Mouse (Mus musculus) heart, adult 2 months (tissue): ENCODE measurements around the gene Dalrd3. TPM values are rescaled to one million over a fixed set of nuclear protein-coding genes. Genes with fewer than 3 reads are reported as not detected.

Experiments used
- DNase-seq, 2 experiments: peaks; one replicate each; pipeline ENCODE4 v3.0.0; 2021
- H3K27ac ChIP-seq: fragments of 200-600 bp; 2 replicates; pipeline ENCODE4 v1.8.1; 2022
- H3K27me3 ChIP-seq: fragments of 200-500 bp; 2 replicates; pipeline ENCODE4 v1.6.1; 2012; ENCODE audit warnings: mild to moderate bottlenecking, low read length, inconsistent platforms, mixed read lengths; ENCODE audit not compliant: control insufficient read depth, insufficient read depth
- H3K36me3 ChIP-seq: fragments of 200-500 bp; 2 replicates; pipeline ENCODE4 v1.6.1; 2012; ENCODE audit warnings: low read length, inconsistent platforms; ENCODE audit not compliant: control insufficient read depth, insufficient read depth
- H3K4me1 ChIP-seq: fragments of 200-500 bp; 2 replicates; pipeline ENCODE4 v1.6.1; 2011; ENCODE audit warnings: low read length; ENCODE audit not compliant: control insufficient read depth, insufficient read depth
- H3K4me3 ChIP-seq: fragments of 200-600 bp; 2 replicates; pipeline ENCODE4 v1.8.1; 2022
- H3K79me2 ChIP-seq: fragments of 200-500 bp; replicated peaks from 2 replicates; pipeline ENCODE4 v1.6.1; 2012; ENCODE audit warnings: mild to moderate bottlenecking, inconsistent platforms, low read length, moderate library complexity, mixed read lengths; ENCODE audit not compliant: control insufficient read depth, insufficient read depth
- H3K9ac ChIP-seq: fragments of 200-500 bp; 2 replicates; pipeline ENCODE4 v1.6.1; 2012; ENCODE audit warnings: low read depth, mild to moderate bottlenecking, control low read depth, inconsistent platforms, low read length, mixed read lengths
- CTCF ChIP-seq: fragments of 200-600 bp; IDR thresholded peaks from 2 replicates; pipeline ENCODE4 v1.8.1; 2022; ENCODE audit warnings: antibody characterized with exemption, mild to moderate bottlenecking, moderate library complexity
- EP300 ChIP-seq: fragments of 200-500 bp; IDR thresholded peaks from 2 replicates; pipeline ENCODE4 v1.6.1; 2011; ENCODE audit warnings: low read depth, low read length, control low read depth; ENCODE audit not compliant: insufficient read depth
- POLR2A ChIP-seq: fragments of 200-500 bp; IDR thresholded peaks from 2 replicates; pipeline ENCODE4 v1.6.1; 2011; ENCODE audit warnings: mild to moderate bottlenecking, low read depth, low read length, control low read depth; ENCODE audit not compliant: insufficient read depth
- WGBS: fragments of 180-500 bp; shearing (Covaris S2); methylation state at CpG from one replicate; pipeline ENCODE4 v1.1.7; 2018; 5-methylcytosine and 5-hydroxymethylcytosine counted together
- intact Hi-C: fragments of 180-260 bp; cut with DNase I; formaldehyde crosslinking; loops from one replicate; pipeline ENCODE4 v1.15.1; 2025
- polyA plus RNA-seq: library from polyadenylated mRNA; depleted of rRNA; stranded (reverse); fragments of >200 nt; gene quantifications from 2 replicates; pipeline ENCODE4 v1.2.3, GENCODE M21; 2012
- total RNA-seq, 2 experiments: library from RNA; stranded (reverse); gene quantifications; 2 replicates each; pipeline ENCODE4 v1.2.3; 2021

Gene Dalrd3
- total and polyA plus RNA-seq, 3 experiments = 22.8 to 81.5 (median 25.6) TPM

GRCm38 (mm10) chr9:108540846-108541245 is 28.8 kb upstream of the Dalrd3 start:
- H3K36me3 ChIP-seq = peaks cover 8% of the 10 kb centered on the region

DNA sequence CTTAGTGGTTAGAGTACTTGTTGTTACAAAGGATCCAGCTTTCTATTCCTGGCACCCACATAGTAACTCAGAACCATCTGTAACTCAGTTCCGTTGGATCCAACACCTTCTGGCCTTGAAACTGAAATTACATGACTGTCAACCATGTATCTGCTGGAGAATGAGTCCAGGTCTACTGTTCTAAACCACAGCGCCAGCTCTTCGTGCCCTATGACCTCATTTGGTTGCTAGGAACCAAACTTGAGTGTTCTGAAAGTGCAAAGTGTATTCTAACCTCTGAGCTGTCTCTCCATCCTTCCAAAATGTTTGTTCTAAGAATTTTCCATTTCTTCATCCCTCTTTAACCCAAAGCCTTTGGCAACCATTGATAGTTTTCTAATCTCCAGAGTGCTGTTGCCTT is 23.7 kb upstream of the Dalrd3 start:
- WGBS = 90% methylated on average over 3 of the region's 3 CpGs
- intact Hi-C loops = no loop called here

More at GRCm38 (mm10) chr9:108540846-108541245, 28.8 kb upstream of the Dalrd3 start:
- H3K27ac ChIP-seq = no peak overlapping the region
- TF ChIP-seq CTCF (no peak), EP300 (no peak), POLR2A (no peak)
- H3K27me3 ChIP-seq = no peaks in the 10 kb centered on the region
- no peaks in the 10 kb centered on the region for H3K4me1 ChIP-seq
- intact Hi-C loops = no loop called here
- H3K79me2 ChIP-seq = no peaks in the 10 kb centered on the region
- H3K9ac ChIP-seq = no peak overlapping the region
- no peak overlapping the region for H3K4me3 ChIP-seq
- no peak for DNase-seq

DNA sequence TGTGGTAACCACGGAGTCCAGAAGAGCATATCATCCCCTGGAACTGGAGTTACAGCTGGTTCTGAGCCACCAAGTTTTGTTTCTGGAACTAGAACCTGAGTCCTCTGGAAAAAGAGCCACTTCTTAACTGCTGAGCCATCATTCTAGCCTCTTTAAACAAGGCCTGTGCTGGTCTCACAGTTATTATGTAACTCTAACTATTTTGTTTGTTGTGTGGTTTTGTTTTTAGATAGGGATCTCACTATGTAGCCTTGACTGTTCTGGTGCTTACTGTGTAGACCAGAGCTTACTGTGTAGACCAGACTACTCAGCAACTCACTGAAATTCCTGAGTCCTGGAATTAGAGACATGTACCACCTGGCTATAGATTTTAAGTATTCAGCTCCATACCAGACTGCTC is 22.8 kb upstream of the Dalrd3 start:
- Histone ChIP-seq H3K4me3 (no peak overlapping the region), H3K79me2 (no peaks in the 10 kb centered on the region), H3K27me3 (no peaks in the 10 kb centered on the region), H3K36me3 (peaks cover 11% of the 10 kb centered on the region), H3K27ac (no peak overlapping the region), H3K9ac (no peak overlapping the region), H3K4me1 (no peaks in the 10 kb centered on the region)
- intact Hi-C loops = no loop called here
- no peak for TF ChIP-seq POLR2A
- TF ChIP-seq CTCF = no peak
- TF ChIP-seq EP300 = no peak
- 90% methylated on average over 1 of the region's 1 CpGs for WGBS
- DNase-seq = no peak

More for the DNA sequence above, 23.7 kb upstream of the Dalrd3 start:
- Histone ChIP-seq H3K4me1 (no peaks in the 10 kb centered on the region), H3K27ac (no peak overlapping the region), H3K79me2 (no peaks in the 10 kb centered on the region), H3K27me3 (no peaks in the 10 kb centered on the region), H3K4me3 (no peak overlapping the region), H3K9ac (no peak overlapping the region), H3K36me3 (peaks cover 14% of the 10 kb centered on the region)
- TF ChIP-seq EP300 (no peak), POLR2A (no peak), CTCF (no peak)
- no peak for DNase-seq

DNA sequence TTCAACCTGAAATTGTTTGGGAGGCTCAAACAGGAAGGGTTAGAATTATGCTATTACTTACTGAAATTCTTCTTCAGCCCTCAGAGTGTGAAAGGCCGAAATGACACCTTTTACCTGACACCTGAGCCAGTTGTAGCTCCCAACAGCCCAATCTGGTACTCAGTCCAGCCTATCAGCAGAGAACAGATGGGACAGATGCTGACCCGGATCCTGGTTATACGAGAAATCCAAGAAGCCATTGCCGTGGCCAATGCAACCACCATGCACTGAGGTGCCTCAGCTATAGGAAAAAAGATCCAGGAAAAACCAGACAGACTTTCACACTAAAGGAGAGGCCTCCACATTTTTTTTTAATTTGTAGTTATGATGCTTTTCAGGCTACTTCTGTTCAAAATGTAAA is 10.5 kb upstream of the Dalrd3 start:
- WGBS = 85% methylated on average over 4 of the region's 4 CpGs
- DNase-seq = no peak
- no peak overlapping the region for H3K4me3 ChIP-seq
- H3K36me3 ChIP-seq = no peaks in the 10 kb centered on the region; the same call in 1 of the 2 replicates
- H3K9ac ChIP-seq = no peak overlapping the region
- H3K79me2 ChIP-seq = no peaks in the 10 kb centered on the region
- H3K27me3 ChIP-seq = no peaks in the 10 kb centered on the region
- H3K27ac ChIP-seq = no peak overlapping the region
- intact Hi-C loops = no loop called here
- no peak for TF ChIP-seq EP300
- TF ChIP-seq CTCF = no peak
- TF ChIP-seq POLR2A = no peak
- no peaks in the 10 kb centered on the region; the same call in none of the 2 replicates for H3K4me1 ChIP-seq

DNA sequence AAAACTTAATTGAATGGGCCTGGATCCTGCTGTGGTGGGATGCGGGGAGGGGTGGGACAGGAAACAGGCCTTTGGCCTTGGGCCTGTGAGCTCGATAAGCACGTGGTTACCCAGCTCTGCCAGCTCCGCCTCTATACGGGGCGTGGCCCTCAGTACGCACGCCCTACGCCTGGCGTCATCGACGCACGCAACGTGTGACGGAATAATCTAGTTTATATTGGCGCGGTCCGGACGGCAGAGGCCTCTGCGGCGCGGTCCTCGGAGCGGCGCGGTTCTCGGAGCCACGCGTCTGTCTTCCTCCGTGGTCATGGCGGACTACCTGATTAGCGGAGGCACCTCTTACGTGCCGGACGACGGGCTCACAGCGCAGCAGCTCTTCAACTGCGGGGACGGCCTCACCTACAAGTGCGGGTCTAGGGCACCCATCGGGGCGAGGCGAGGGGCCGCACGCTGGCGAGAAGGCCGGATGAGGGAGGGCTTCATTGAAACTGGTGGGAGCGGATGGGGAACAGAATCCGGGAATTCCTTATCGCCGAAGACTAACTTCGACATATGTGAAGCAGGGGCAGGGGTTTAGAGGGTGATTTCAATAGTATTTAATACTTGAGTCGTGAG is 9.4 kb upstream of the Dalrd3 start, which contains the start of gene Impdh2:
Gene Impdh2 (plus strand): TSS at position 60 of the 615 bp plus-strand sequence.
- WGBS = under 1% methylated on average over 53 of the region's 53 CpGs
- H3K4me1 ChIP-seq = no peaks in the 10 kb centered on the region; the same call in none of the 2 replicates

GRCm38 (mm10) chr9:108563671-108564070 is 6.0 kb upstream of the Dalrd3 start:
- 78% methylated on average over 8 of the region's 8 CpGs for WGBS
- H3K36me3 ChIP-seq = no peaks in the 10 kb centered on the region

More for the DNA sequence above, 9.4 kb upstream of the Dalrd3 start, which contains the start of gene Impdh2:
- Histone ChIP-seq H3K9ac (peak within 1 kb of the TSS; percentile 82), H3K27me3 (no peaks in the 10 kb centered on the region), H3K27ac (peak within 1 kb of the TSS; percentile 72), H3K79me2 (no peaks in the 10 kb centered on the region), H3K36me3 (no peaks in the 10 kb centered on the region; the same call in 1 of the 2 replicates), H3K4me3 (peak within 1 kb of the TSS; percentile 67)
- DNase-seq = peak; percentile 97
- TF ChIP-seq POLR2A = peak; percentile 95
- TF ChIP-seq CTCF = 0 out of 2 replicates have a peak, but pooled peaks have one; percentile 9
- peak; percentile 87 for TF ChIP-seq EP300
- intact Hi-C loops = no loop called here

More at GRCm38 (mm10) chr9:108563671-108564070, 6.0 kb upstream of the Dalrd3 start:
- no peaks in the 10 kb centered on the region for H3K79me2 ChIP-seq
- no peak overlapping the region for H3K9ac ChIP-seq
- TF ChIP-seq POLR2A = no peak
- TF ChIP-seq EP300 = no peak
- no peak for TF ChIP-seq CTCF
- DNase-seq = no peak
- no peaks in the 10 kb centered on the region for H3K27me3 ChIP-seq
- H3K27ac ChIP-seq = no peak overlapping the region
- H3K4me1 ChIP-seq = peaks cover 7% of the 10 kb centered on the region
- intact Hi-C loops = no loop called here
- H3K4me3 ChIP-seq = no peak overlapping the region
